Mouse (Mus musculus): ENCODE results near the gene Cdh22.

The Cdh22 gene

GRCm38 (mm10) chr2:165157900-165158299 lies 76.8 kb downstream of the Cdh22 start:
- no peak for DNase-seq (ENCODE audit: low spot score)

- peak; percentile 60 for DNase-seq (ENCODE audit: low spot score)
These were observed 81.6 kb downstream of the Cdh22 start for GRCm38 (mm10) chr2:165153006-165153405.

- DNase-seq (ENCODE audit: low spot score), result no peak
These were observed 84.9 kb downstream of the Cdh22 start for GRCm38 (mm10) chr2:165149741-165150140.

GRCm38 (mm10) chr2:165145821-165146220 lies 88.8 kb downstream of the Cdh22 start:
- DNase-seq (ENCODE audit: low spot score), result no peak

GRCm38 (mm10) chr2:165143487-165143886 lies 91.2 kb downstream of the Cdh22 start:
- DNase-seq (ENCODE audit: low spot score), result no peak

- peak; percentile 34 for DNase-seq (ENCODE audit: low spot score)
These were observed 98.6 kb downstream of the Cdh22 start for GRCm38 (mm10) chr2:165136049-165136448.

- peak; percentile 19 for DNase-seq (ENCODE audit: low spot score)
These were observed 101.1 kb downstream of the Cdh22 start for GRCm38 (mm10) chr2:165133566-165133965.

- no peak for DNase-seq (ENCODE audit: low spot score)
These were observed 103.2 kb downstream of the Cdh22 start for GRCm38 (mm10) chr2:165131428-165131827.

GRCm38 (mm10) chr2:165129189-165129588 lies 105.5 kb downstream of the Cdh22 start:
- DNase-seq (ENCODE audit: low spot score), result no peak

GRCm38 (mm10) chr2:165126896-165127562 lies 107.6 kb downstream of the Cdh22 start:
- no peak for DNase-seq (ENCODE audit: low spot score)

GRCm38 (mm10) chr2:165121206-165121840 lies 113.3 kb downstream of the Cdh22 start:
- DNase-seq (ENCODE audit: low spot score), result peak; percentile 50

- DNase-seq (ENCODE audit: low spot score), result no peak
These were observed 113.9 kb downstream of the Cdh22 start for GRCm38 (mm10) chr2:165120765-165121164.

- no peak for DNase-seq (ENCODE audit: low spot score)
These were observed 120.9 kb downstream of the Cdh22 start for GRCm38 (mm10) chr2:165113733-165114132.

GRCm38 (mm10) chr2:165112149-165112548 lies 122.5 kb downstream of the Cdh22 start:
- peak; percentile 61 for DNase-seq (ENCODE audit: low spot score)

- DNase-seq (ENCODE audit: low spot score), result no peak
These were observed 128.1 kb downstream of the Cdh22 start for GRCm38 (mm10) chr2:165106585-165106984.

- DNase-seq (ENCODE audit: low spot score), result peak; percentile 20
These were observed 129.1 kb downstream of the Cdh22 start for GRCm38 (mm10) chr2:165105513-165106079.

- no peak for DNase-seq (ENCODE audit: low spot score)
These were observed 131.7 kb downstream of the Cdh22 start for GRCm38 (mm10) chr2:165102920-165103319.

GRCm38 (mm10) chr2:165100749-165101148 lies 133.9 kb downstream of the Cdh22 start:
- no peak for DNase-seq (ENCODE audit: low spot score)

- DNase-seq (ENCODE audit: low spot score), result no peak
These were observed 135.8 kb downstream of the Cdh22 start for GRCm38 (mm10) chr2:165098861-165099260.

- DNase-seq (ENCODE audit: low spot score), result no peak
These were observed 138.3 kb downstream of the Cdh22 start for GRCm38 (mm10) chr2:165096367-165096766.

- no peak for DNase-seq (ENCODE audit: low spot score)
These were observed 142.3 kb downstream of the Cdh22 start for GRCm38 (mm10) chr2:165092393-165092792.

GRCm38 (mm10) chr2:165091433-165091965 lies 143.2 kb downstream of the Cdh22 start:
- DNase-seq (ENCODE audit: low spot score), result no peak

GRCm38 (mm10) chr2:165090650-165091049 lies 144.0 kb downstream of the Cdh22 start, which contains the start of gene 1700025C18Rik:
1700025C18Rik (minus strand) TSS chr2:165090750.
- DNase-seq (ENCODE audit: low spot score), result no peak
